Mouse (Mus musculus) forebrain, embryonic 11.5 days (tissue): ENCODE data around the gene Asap3. TPM values are rescaled to one million over a fixed set of nuclear protein-coding genes. Genes with fewer than 3 reads are reported as not detected.

Experiments
- ATAC-seq: fragments of 200-750 bp; cut with Nextera tagmentation; replicated peaks from 2 replicates; pipeline ENCODE4 v1.8.0; 2017; ENCODE audit warnings: moderate TSS enrichment; ENCODE audit not compliant: low FRiP score
- DNase-seq: peaks from one replicate; pipeline ENCODE4 v3.0.0-alpha.2; 2017; ENCODE audit warnings: low spot score
- H3K27ac ChIP-seq: fragments of 300-500 bp; sonication (generic); 2 replicates; pipeline ENCODE4 v1.5.1; 2014; ENCODE audit warnings: low read depth, low read length
- H3K27me3 ChIP-seq: fragments of 300-500 bp; sonication (generic); 2 replicates; pipeline ENCODE4 v1.6.1; 2014; ENCODE audit warnings: mild to moderate bottlenecking, low read length, mixed read lengths; ENCODE audit not compliant: control insufficient read depth, insufficient read depth
- H3K36me3 ChIP-seq: fragments of 300-500 bp; sonication (generic); 2 replicates; pipeline ENCODE4 v1.6.1; 2014; ENCODE audit warnings: mild to moderate bottlenecking, low read length, moderate library complexity, mixed read lengths; ENCODE audit not compliant: control insufficient read depth, insufficient read depth
- H3K4me1 ChIP-seq: fragments of 300-500 bp; sonication (generic); replicated peaks from 2 replicates; pipeline ENCODE4 v1.6.1; 2014; ENCODE audit warnings: low read length, mixed read lengths; ENCODE audit not compliant: control insufficient read depth, insufficient read depth
- H3K4me2 ChIP-seq: fragments of 300-500 bp; sonication (generic); 2 replicates; pipeline ENCODE4 v1.6.1; 2014; ENCODE audit warnings: low read depth, mild to moderate bottlenecking, low read length, moderate library complexity, mixed read lengths; ENCODE audit not compliant: severe bottlenecking
- H3K4me3 ChIP-seq: fragments of 300-500 bp; sonication (generic); 2 replicates; pipeline ENCODE4 v1.5.1; 2014; ENCODE audit warnings: low read depth, low read length
- H3K9ac ChIP-seq: fragments of 300-500 bp; sonication (generic); 2 replicates; pipeline ENCODE4 v1.6.1; 2014; ENCODE audit warnings: low read length
- H3K9me3 ChIP-seq: fragments of 300-500 bp; sonication (generic); 2 replicates; pipeline ENCODE4 v1.6.1; 2016; ENCODE audit warnings: low read length, mixed read lengths; ENCODE audit not compliant: control insufficient read depth
- WGBS: fragments of 180-500 bp; shearing (Covaris S2); extraction: QIAGEN DNeasy Blood & Tissue Kit; methylation state at CpG from one replicate; pipeline ENCODE4 v1.1.7; 2014; 5-methylcytosine and 5-hydroxymethylcytosine counted together
- polyA plus RNA-seq: library from polyadenylated mRNA; unstranded; fragments of >200 nt; fragmentation: Nextera tagmentation; extraction: Ambion mirVana; gene quantifications from 2 replicates; pipeline ENCODE4 v1.2.1, GENCODE M21; 2014

The Asap3 gene
- polyA plus RNA-seq, 1 experiment from 2014 or later, result 4.3 TPM

DNA sequence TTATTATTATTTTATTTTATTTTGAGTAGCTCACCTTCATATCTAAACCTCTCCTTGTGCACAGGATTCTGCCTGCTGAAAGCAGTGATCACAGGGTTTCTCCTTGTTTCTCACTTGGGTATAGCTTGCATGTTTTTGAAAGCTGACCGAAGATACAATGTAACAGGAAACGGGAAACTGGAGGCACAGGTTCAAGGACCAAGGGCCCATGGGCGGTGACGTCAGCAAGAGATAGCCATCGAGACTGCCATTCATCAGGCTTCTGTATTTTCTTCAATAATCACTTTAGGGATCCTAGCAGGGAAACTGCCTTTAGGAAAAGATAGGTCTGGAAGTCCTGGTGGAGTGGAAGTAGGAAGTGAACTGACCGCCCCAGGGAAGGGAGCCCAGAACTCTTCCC lies 85.5 kb downstream of the Asap3 start:
- H3K4me2 ChIP-seq, result no peak overlapping the region
- no peak overlapping the region for H3K4me3 ChIP-seq
- H3K27me3 ChIP-seq, result peaks cover 17% of the 10 kb centered on the region
- H3K9me3 ChIP-seq, result peaks cover 3% of the 10 kb centered on the region; the same call in 1 of the 2 replicates
- no peak for DNase-seq
- no peak overlapping the region for H3K9ac ChIP-seq
- 92% methylated on average over 6 of the region's 6 CpGs for WGBS
- H3K36me3 ChIP-seq, result peaks cover 13% of the 10 kb centered on the region
- no peak for ATAC-seq
- H3K4me1 ChIP-seq, result peaks cover 12% of the 10 kb centered on the region; the same call in 1 of the 2 replicates
- H3K27ac ChIP-seq, result no peak overlapping the region

Other genes with a start within 250 kb of the Asap3 start
- 29.9 and 32.5 TPM in 2 replicates for gene Gale, start 242.6 kb upstream of the Asap3 start, polyA plus RNA-seq
- gene Lypla2, start 233.7 kb upstream of the Asap3 start, polyA plus RNA-seq, result 169 and 178 TPM in 2 replicates
- 64.9 and 67.6 TPM in 2 replicates for gene Pithd1, start 219.1 kb upstream of the Asap3 start, polyA plus RNA-seq
- 41.0 and 43.9 TPM in 2 replicates for gene Eloa, start 184.6 kb upstream of the Asap3 start, polyA plus RNA-seq
- 388 and 392 TPM in 2 replicates for gene Rpl11, start 152.9 kb upstream of the Asap3 start, polyA plus RNA-seq
- 351 and 380 TPM in 2 replicates for gene Id3, start 62.9 kb upstream of the Asap3 start, polyA plus RNA-seq
- gene E2f2, start 34.0 kb upstream of the Asap3 start, polyA plus RNA-seq, result 9.4 and 10.2 TPM in 2 replicates
- gene Tcea3, start 41.4 kb downstream of the Asap3 start, polyA plus RNA-seq, result 1.1 and 1.6 TPM in 2 replicates
- gene Zfp46, start 78.3 kb downstream of the Asap3 start, polyA plus RNA-seq, result 28.2 and 30.8 TPM in 2 replicates
- 193 and 215 TPM in 2 replicates for gene Hnrnpr, start 104.6 kb downstream of the Asap3 start, polyA plus RNA-seq
- 0.21 and 0.25 TPM in 2 replicates for gene Htr1d, start 217.2 kb downstream of the Asap3 start, polyA plus RNA-seq